Mouse (Mus musculus): Measurements from ENCODE around the gene Wdr93. TPM values are rescaled to one million over a fixed set of nuclear protein-coding genes. Genes with fewer than 3 reads are reported as not detected.

The Wdr93 gene
- polyA plus RNA-seq (2012; rRNA removed), result 1.7 and 1.8 TPM in 2 replicates

GRCm38 (mm10) chr7:79742659-79743536 lies at the start of gene Wdr93, which contains the start of gene Pex11a:
Gene Wdr93 (plus strand): TSS chr7:79743163.
Gene Pex11a (minus strand): TSS chr7:79743131.
- peak within 1 kb of the TSS; percentile 77 for H3K4me3 ChIP-seq (replicated peaks; ENCODE audit: extremely low read depth, low read depth, low read length)
- peak; percentile 39; the same call in 1 of the 2 replicates for TF ChIP-seq POLR2A (IDR thresholded peaks at IDR 0.05; ENCODE audit: borderline replicate concordance, extremely low read depth, low read depth, low read length)
- TF ChIP-seq CTCF (IDR thresholded peaks at IDR 0.05; ENCODE audit: insufficient read depth, low read length), result no peak
- no peaks in the 10 kb centered on the region for H3K4me1 ChIP-seq (ENCODE audit: control insufficient read depth, insufficient read depth, low read length)
- peak; percentile 80 for DNase-seq
- 3% methylated on average over 46 of the region's 46 CpGs for WGBS

DNA sequence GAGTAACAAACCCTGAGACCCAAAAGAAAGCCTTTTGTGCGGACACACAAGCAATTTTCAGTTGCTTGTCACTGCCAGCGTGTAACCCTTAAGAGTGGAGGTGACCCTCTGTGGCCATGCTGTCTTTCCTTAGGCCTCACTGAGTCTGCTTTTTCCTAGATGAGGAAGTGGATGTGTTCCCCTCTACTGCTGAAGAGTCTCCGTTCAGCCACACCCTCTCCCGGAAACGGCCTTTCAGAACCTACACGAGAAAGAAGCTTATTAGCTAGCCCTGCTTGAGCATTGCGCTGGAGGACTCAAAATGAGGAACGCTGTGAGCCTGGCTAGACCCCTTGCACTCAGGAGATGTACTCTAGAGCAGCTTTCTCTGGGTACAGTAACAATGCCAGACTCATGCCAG lies 46.5 kb upstream of the Wdr93 start:
- no peak for TF ChIP-seq POLR2A (IDR thresholded peaks at IDR 0.05; ENCODE audit: borderline replicate concordance, extremely low read depth, low read depth, low read length)
- no peak for TF ChIP-seq CTCF (IDR thresholded peaks at IDR 0.05; ENCODE audit: insufficient read depth, low read length)
- Histone ChIP-seq H3K4me3 (replicated peaks; ENCODE audit: extremely low read depth, low read depth, low read length) (no peak overlapping the region), H3K4me1 (ENCODE audit: control insufficient read depth, insufficient read depth, low read length) (no peaks in the 10 kb centered on the region)
- no peak for DNase-seq
- 76% methylated on average over 8 of the region's 8 CpGs for WGBS

GRCm38 (mm10) chr7:79702755-79703154 lies 40.2 kb upstream of the Wdr93 start:
- DNase-seq, result no peak
- Histone ChIP-seq H3K4me1 (ENCODE audit: control insufficient read depth, insufficient read depth, low read length) (no peaks in the 10 kb centered on the region), H3K4me3 (replicated peaks; ENCODE audit: extremely low read depth, low read depth, low read length) (no peak overlapping the region)
- 80% methylated on average over 16 of the region's 16 CpGs for WGBS
- TF ChIP-seq CTCF (IDR thresholded peaks at IDR 0.05; ENCODE audit: insufficient read depth, low read length) (no peak), POLR2A (IDR thresholded peaks at IDR 0.05; ENCODE audit: borderline replicate concordance, extremely low read depth, low read depth, low read length) (no peak)

DNA sequence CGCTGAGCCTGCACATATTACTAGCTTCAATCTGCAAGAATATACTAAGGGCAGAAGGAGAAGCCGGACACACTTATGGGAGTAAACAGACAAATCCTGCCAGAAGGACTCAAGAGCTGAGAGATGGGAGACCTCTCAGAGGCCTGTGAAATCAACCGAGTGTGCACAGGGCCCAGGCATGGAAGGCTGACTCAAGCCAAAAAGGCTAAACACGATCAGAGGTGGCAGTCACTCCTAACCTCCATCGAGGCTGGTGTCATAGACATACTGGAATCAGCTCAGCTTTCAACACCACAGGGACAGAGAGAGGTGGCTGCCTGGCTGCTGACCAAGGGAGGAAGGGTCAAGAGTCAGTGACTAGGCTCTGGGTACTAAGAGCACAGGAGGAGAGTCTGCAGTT lies 37.8 kb upstream of the Wdr93 start:
- 78% methylated on average over 5 of the region's 5 CpGs for WGBS
- no peaks in the 10 kb centered on the region; the same call in 1 of the 2 replicates for H3K4me1 ChIP-seq (ENCODE audit: control insufficient read depth, insufficient read depth, low read length)
- no peak for DNase-seq
- no peak overlapping the region for H3K4me3 ChIP-seq (replicated peaks; ENCODE audit: extremely low read depth, low read depth, low read length)
- no peak for TF ChIP-seq CTCF (IDR thresholded peaks at IDR 0.05; ENCODE audit: insufficient read depth, low read length)
- TF ChIP-seq POLR2A (IDR thresholded peaks at IDR 0.05; ENCODE audit: borderline replicate concordance, extremely low read depth, low read depth, low read length), result no peak

DNA sequence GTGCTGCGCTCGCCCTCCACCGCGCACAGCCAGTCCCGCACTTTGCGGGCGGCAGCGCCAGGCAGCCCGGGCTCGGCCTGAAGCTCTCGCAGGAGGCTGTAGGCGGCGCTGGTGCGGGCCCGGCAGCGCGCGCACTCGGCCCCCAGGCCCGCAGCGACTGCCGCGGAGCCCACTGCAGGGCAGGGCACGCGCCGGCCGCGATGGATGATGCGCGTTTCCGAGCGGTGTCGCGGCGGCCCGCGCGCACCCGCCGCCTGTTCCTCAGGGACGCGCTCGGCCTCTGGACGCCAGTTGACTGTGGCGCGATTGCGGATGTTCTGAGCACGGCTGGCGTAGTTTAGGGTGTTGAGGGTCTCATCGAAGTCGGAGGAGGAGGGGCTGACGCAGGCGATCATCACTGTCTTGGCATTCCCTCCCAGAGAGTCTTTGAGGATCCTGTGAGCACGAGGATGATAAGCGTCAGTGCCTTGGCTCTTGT lies 32.8 kb upstream of the Wdr93 start:
- no peak for DNase-seq
- Histone ChIP-seq H3K4me3 (replicated peaks; ENCODE audit: extremely low read depth, low read depth, low read length) (no peak overlapping the region), H3K4me1 (ENCODE audit: control insufficient read depth, insufficient read depth, low read length) (peaks cover 5% of the 10 kb centered on the region)
- 21% methylated on average over 55 of the region's 55 CpGs for WGBS
- no peak for TF ChIP-seq CTCF (IDR thresholded peaks at IDR 0.05; ENCODE audit: insufficient read depth, low read length)
- TF ChIP-seq POLR2A (IDR thresholded peaks at IDR 0.05; ENCODE audit: borderline replicate concordance, extremely low read depth, low read depth, low read length), result no peak

DNA sequence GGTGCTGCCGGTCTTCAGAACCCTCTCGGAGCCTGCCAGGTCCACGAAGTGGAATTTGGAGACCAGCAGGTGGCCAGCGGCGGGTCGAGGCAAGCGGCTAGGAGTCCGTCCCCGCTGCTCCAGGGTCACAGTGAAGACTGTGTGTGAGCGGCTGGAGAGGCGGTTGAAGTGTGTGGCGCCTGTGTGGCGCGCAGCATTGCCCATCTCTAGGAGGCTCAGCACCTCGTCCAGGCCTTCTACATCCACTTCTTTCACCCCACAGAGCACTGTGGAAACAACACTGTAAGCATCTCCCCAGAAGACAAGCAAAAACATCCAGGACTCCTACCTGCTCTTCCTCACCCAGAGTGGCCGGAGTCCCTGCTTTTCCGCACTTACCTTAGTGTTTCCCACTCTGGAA lies 32.1 kb upstream of the Wdr93 start:
- DNase-seq, result no peak
- H3K4me3 ChIP-seq (replicated peaks; ENCODE audit: extremely low read depth, low read depth, low read length), result no peak overlapping the region
- 75% methylated on average over 17 of the region's 17 CpGs for WGBS
- H3K4me1 ChIP-seq (ENCODE audit: control insufficient read depth, insufficient read depth, low read length), result peaks cover 5% of the 10 kb centered on the region
- TF ChIP-seq POLR2A (IDR thresholded peaks at IDR 0.05; ENCODE audit: borderline replicate concordance, extremely low read depth, low read depth, low read length) (no peak), CTCF (IDR thresholded peaks at IDR 0.05; ENCODE audit: insufficient read depth, low read length) (no peak)

GRCm38 (mm10) chr7:79715187-79715981 lies 27.6 kb upstream of the Wdr93 start, which contains the start of gene Kif7:
Gene Kif7 (minus strand): TSS chr7:79715720.
- under 1% methylated on average over 52 of the region's 55 CpGs for WGBS
- TF ChIP-seq CTCF (IDR thresholded peaks at IDR 0.05; ENCODE audit: insufficient read depth, low read length) (no peak), POLR2A (IDR thresholded peaks at IDR 0.05; ENCODE audit: borderline replicate concordance, extremely low read depth, low read depth, low read length) (0 out of 2 replicates have a peak, but pooled peaks have one; percentile 18)
- Histone ChIP-seq H3K4me3 (replicated peaks; ENCODE audit: extremely low read depth, low read depth, low read length) (peak within 1 kb of the TSS; percentile 79), H3K4me1 (ENCODE audit: control insufficient read depth, insufficient read depth, low read length) (peaks cover 5% of the 10 kb centered on the region)
- peak; percentile 65 for DNase-seq

- peaks cover 2% of the 10 kb centered on the region; the same call in 1 of the 2 replicates for H3K4me1 ChIP-seq (ENCODE audit: control insufficient read depth, insufficient read depth, low read length)
- peak; percentile 33 for DNase-seq
- TF ChIP-seq POLR2A (IDR thresholded peaks at IDR 0.05; ENCODE audit: borderline replicate concordance, extremely low read depth, low read depth, low read length), result peak; percentile 22; the same call in 1 of the 2 replicates
- no peak for TF ChIP-seq CTCF (IDR thresholded peaks at IDR 0.05; ENCODE audit: insufficient read depth, low read length)
- peak overlapping the region; percentile 76 for H3K4me3 ChIP-seq (replicated peaks; ENCODE audit: extremely low read depth, low read depth, low read length)
- under 1% methylated on average over 48 of the region's 48 CpGs for WGBS
Observed at GRCm38 (mm10) chr7:79721386-79721977, 21.5 kb upstream of the Wdr93 start.

DNA sequence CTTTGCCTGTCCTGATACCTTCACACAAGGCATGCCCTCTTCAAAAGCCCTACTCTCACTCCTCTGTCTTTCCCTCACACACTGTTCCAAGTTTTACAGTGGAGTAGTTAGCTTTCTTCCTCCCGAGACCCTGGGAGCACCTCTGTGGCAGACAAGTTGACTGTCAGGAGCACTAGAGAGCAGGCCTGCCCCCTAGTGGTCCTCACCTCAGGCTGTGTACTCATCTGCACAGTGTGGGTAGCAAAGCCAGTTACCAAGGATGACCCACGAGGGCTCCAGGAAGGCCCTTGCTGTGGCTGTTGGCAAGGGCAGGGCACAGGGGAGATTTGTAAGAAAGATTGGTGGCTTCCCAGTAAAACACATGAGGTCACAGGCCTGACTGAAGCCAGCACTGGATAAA lies 15.9 kb upstream of the Wdr93 start:
- no peaks in the 10 kb centered on the region for H3K4me1 ChIP-seq (ENCODE audit: control insufficient read depth, insufficient read depth, low read length)
- no peak overlapping the region for H3K4me3 ChIP-seq (replicated peaks; ENCODE audit: extremely low read depth, low read depth, low read length)
- DNase-seq, result peak; percentile 38
- WGBS, result 11% methylated on average over 2 of the region's 2 CpGs
- TF ChIP-seq CTCF (IDR thresholded peaks at IDR 0.05; ENCODE audit: insufficient read depth, low read length), result peak; percentile 86
- no peak for TF ChIP-seq POLR2A (IDR thresholded peaks at IDR 0.05; ENCODE audit: borderline replicate concordance, extremely low read depth, low read depth, low read length)

All from lung, adult 2 months (tissue).